Mouse (Mus musculus): Measurements from ENCODE around the gene Wbp1l. TPM values are rescaled to one million over a fixed set of nuclear protein-coding genes. Genes with fewer than 3 reads are reported as not detected.

Gene Wbp1l
- polyA plus RNA-seq, 1 experiment, result 1.9 TPM

DNA sequence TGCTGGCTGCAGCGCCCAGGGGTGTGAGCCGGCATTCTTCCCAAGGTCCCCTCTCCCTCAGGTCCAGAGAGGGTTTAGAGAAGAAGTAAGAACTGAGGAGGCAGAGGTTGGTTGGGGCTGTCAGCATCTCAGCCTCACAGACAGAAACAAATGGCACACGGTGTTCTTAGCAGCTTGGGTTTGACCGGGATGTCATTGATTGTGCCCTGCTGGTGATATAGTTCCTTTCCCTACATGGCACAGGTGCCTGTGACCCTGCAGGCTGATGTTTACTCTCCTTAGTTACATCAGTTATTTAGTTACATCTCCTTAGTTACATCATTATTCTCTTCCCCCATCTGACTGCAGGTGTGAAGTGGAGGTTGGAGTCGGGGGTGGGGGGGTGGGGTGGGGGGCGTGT lies 7.3 kb upstream of the Wbp1l start:
- TF ChIP-seq TAL1 (IDR thresholded peaks at IDR 0.05; ENCODE audit: low read length) (no peak), GATA1 (IDR thresholded peaks at IDR 0.05; ENCODE audit: low read length) (no peak)
- Histone ChIP-seq H3K4me3 (replicated peaks) (no peak overlapping the region), H3K9me3 (ENCODE audit: control insufficient read depth, low read length) (no peaks in the 10 kb centered on the region), H3K36me3 (ENCODE audit: control insufficient read depth) (peaks cover 27% of the 10 kb centered on the region), H3K27me3 (ENCODE audit: control insufficient read depth) (no peaks in the 10 kb centered on the region), H3K4me1 (ENCODE audit: control insufficient read depth) (peaks cover 2% of the 10 kb centered on the region; the same call in 1 of the 2 replicates)

DNA sequence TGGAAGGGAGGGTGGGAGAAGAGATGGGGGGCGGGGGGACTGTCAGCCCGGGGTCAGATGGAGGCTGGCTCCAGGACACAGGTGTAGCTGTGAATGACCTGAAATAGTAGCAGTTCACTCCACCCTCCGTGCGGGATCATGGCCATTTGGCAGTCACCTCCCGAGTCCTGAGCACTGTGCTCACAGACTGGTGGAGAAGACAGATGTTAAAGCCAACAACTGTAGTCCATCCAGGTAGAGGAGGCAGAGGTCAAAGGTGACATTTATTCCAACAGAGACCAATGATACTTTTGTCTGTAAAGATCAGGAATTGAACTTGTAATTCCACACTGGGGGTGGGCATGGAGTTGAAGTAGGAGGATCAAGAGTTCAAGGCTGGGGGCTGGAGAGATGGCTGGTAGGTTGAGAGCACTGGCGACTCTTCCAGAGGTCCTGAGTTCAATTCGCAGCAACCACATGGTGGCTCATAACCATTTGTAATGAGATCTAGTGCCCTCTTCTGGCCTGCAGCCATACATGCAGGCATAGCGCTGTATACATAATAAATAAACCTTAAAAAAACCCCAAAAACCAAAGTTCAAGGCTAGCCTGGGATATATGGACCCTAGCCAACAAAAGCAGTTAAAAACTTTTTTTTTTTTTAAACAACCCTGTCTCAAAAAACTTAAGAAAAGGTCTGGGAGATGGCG lies 6.0 kb upstream of the Wbp1l start:
- H3K27me3 ChIP-seq (ENCODE audit: control insufficient read depth), result no peaks in the 10 kb centered on the region
- H3K4me3 ChIP-seq (replicated peaks), result no peak overlapping the region
- H3K9me3 ChIP-seq (ENCODE audit: control insufficient read depth, low read length), result no peaks in the 10 kb centered on the region
- no peak for TF ChIP-seq TAL1 (IDR thresholded peaks at IDR 0.05; ENCODE audit: low read length)
- peaks cover 6% of the 10 kb centered on the region for H3K4me1 ChIP-seq (ENCODE audit: control insufficient read depth)
- H3K36me3 ChIP-seq (ENCODE audit: control insufficient read depth), result peaks cover 23% of the 10 kb centered on the region

DNA sequence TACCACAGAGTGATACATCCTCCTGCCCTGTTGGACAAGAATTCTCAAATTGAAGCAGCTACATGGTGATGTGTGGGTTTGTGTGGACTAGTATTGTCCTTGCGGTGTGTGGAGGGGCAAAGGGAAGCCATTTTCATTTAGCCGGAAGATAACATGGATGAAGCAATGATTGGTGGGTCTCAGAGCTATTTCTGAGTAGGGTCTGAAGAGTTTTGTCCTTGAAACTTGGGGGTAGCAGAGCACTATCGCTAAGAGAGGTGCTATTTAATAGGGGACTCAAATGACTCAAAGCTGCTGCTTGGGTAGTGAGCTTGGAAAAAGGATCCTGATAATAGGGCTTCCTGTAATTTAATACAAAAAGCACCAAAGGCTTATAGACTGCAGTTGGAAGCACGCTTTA lies 697 bp upstream of the Wbp1l start:
- no peak for TF ChIP-seq TAL1 (IDR thresholded peaks at IDR 0.05; ENCODE audit: low read length)
- no peak for TF ChIP-seq GATA1 (IDR thresholded peaks at IDR 0.05; ENCODE audit: low read length)
- Histone ChIP-seq H3K36me3 (ENCODE audit: control insufficient read depth) (peaks cover 2% of the 10 kb centered on the region), H3K4me1 (ENCODE audit: control insufficient read depth) (peaks cover 38% of the 10 kb centered on the region), H3K4me3 (replicated peaks) (peak overlapping the region; percentile 95), H3K9me3 (ENCODE audit: control insufficient read depth, low read length) (no peaks in the 10 kb centered on the region), H3K27me3 (ENCODE audit: control insufficient read depth) (no peaks in the 10 kb centered on the region)

DNA sequence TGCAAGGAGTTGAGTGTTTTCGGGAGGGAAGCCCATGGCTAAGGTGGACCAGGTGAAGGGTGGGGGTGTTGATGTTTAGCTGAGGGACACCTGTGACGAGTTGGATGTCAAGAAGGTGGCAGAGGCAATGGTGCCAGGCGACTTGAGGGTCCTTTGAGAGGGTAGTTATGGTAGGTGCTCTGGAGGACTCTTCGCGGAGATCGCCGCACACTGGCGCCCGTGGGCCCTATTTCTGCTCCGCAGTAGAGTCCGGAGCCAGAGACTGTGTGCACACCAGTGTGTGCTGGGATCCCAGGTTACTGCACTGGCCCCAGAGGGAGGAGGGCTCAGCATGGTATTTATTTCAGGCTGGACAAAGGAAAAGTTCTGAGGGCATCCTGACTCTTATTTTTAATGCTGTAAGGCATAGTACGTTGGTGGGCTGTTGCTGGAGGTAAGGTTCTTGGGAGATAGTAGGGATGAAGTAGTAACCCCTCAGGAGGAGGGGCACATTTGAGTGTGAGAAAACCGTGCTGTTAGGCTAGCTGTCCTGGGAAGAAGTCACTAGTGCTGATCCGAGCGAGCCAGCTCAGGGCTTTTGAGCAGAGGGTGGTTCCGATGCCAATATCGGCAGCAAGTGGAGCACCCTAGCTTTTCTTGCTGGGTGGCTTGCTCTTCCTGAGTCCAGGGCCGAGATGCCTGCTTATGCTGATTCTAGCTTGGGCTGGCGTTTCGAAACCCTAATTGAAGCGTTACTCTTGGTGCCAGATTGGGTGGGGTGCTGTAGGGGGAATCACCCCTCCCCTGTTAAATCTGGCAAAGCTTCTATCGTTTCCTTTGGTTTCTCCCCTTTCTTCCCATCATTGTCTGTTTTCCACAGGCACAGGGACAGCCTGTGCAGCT lies 732 bp downstream of the Wbp1l start:
- Histone ChIP-seq H3K4me3 (replicated peaks) (peak overlapping the region; percentile 95), H3K9me3 (ENCODE audit: control insufficient read depth, low read length) (no peaks in the 10 kb centered on the region), H3K4me1 (ENCODE audit: control insufficient read depth) (peaks cover 40% of the 10 kb centered on the region), H3K36me3 (ENCODE audit: control insufficient read depth) (peaks cover 9% of the 10 kb centered on the region), H3K27me3 (ENCODE audit: control insufficient read depth) (no peaks in the 10 kb centered on the region)
- TF ChIP-seq GATA1 (IDR thresholded peaks at IDR 0.05; ENCODE audit: low read length) (no peak), TAL1 (IDR thresholded peaks at IDR 0.05; ENCODE audit: low read length) (no peak)

DNA sequence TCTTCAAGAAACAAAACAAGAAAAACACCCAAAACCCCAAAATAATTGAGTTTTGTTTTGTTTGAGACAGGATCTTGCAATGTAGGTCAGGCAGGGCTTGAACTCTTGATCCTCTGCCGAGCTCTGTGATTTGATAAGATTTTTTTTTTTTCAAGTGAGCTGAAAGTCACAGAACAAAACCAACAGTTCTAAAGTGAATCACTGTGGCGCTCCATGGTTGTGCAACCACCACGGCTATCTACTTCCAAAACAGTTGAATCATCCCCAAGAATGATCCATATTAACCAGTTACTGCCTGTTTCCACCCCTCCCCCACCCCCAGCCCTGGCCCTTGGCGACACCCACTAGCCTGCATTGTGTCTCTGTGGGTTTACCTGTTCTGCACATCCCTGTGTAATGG lies 1.5 kb downstream of the Wbp1l start:
- Histone ChIP-seq H3K36me3 (ENCODE audit: control insufficient read depth) (peaks cover 9% of the 10 kb centered on the region), H3K4me1 (ENCODE audit: control insufficient read depth) (peaks cover 40% of the 10 kb centered on the region), H3K27me3 (ENCODE audit: control insufficient read depth) (no peaks in the 10 kb centered on the region), H3K4me3 (replicated peaks) (peak overlapping the region; percentile 95), H3K9me3 (ENCODE audit: control insufficient read depth, low read length) (no peaks in the 10 kb centered on the region)
- TF ChIP-seq TAL1 (IDR thresholded peaks at IDR 0.05; ENCODE audit: low read length) (no peak), GATA1 (IDR thresholded peaks at IDR 0.05; ENCODE audit: low read length) (no peak)

DNA sequence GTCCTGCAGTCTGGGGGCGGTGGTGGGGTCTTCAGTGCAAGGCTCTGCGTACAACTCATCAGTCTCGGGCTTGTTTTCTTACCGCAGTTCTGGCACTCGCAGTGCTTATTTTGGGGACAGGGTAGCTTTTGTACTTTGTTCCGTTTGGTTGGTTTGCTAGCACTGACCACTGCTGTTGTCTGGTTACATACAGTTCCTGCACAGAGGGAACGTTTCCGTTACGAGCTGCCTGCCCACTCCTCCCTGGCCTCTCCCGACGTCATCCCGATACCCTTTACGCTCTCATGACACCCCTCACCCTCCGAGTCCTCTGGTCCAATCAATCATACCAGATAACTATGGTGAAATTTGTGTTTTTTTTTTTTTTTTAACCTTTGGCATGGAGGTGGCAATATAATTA lies 2.6 kb downstream of the Wbp1l start:
- Histone ChIP-seq H3K36me3 (ENCODE audit: control insufficient read depth) (peaks cover 14% of the 10 kb centered on the region), H3K4me1 (ENCODE audit: control insufficient read depth) (peaks cover 40% of the 10 kb centered on the region), H3K27me3 (ENCODE audit: control insufficient read depth) (no peaks in the 10 kb centered on the region), H3K4me3 (replicated peaks) (no peak overlapping the region), H3K9me3 (ENCODE audit: control insufficient read depth, low read length) (no peaks in the 10 kb centered on the region)
- TF ChIP-seq TAL1 (IDR thresholded peaks at IDR 0.05; ENCODE audit: low read length) (no peak), GATA1 (IDR thresholded peaks at IDR 0.05; ENCODE audit: low read length) (no peak)

DNA sequence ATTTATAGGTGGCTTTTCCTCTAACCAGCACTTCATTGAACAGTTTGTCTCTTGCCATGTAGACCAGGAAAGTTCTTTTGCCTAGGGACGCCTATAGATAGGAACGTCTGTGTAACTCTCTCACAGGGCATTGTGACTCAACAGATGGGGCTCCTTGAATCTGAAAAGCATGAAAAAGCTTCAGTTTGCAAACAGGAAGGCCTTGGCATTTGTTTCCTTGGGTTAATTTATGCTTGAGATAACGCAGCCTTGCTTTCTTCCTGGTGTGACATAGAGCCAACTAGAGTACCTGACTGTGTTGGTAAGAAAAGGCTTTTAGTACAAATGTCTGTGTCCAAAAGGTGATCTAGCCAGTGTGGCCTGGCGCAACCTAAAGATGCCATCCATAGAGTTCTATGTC lies 3.5 kb downstream of the Wbp1l start:
- no peaks in the 10 kb centered on the region for H3K27me3 ChIP-seq (ENCODE audit: control insufficient read depth)
- H3K4me3 ChIP-seq (replicated peaks), result no peak overlapping the region
- H3K36me3 ChIP-seq (ENCODE audit: control insufficient read depth), result peaks cover 23% of the 10 kb centered on the region
- peaks cover 42% of the 10 kb centered on the region for H3K4me1 ChIP-seq (ENCODE audit: control insufficient read depth)
- H3K9me3 ChIP-seq (ENCODE audit: control insufficient read depth, low read length), result no peaks in the 10 kb centered on the region
- TF ChIP-seq GATA1 (IDR thresholded peaks at IDR 0.05; ENCODE audit: low read length), result no peak
- no peak for TF ChIP-seq TAL1 (IDR thresholded peaks at IDR 0.05; ENCODE audit: low read length)

DNA sequence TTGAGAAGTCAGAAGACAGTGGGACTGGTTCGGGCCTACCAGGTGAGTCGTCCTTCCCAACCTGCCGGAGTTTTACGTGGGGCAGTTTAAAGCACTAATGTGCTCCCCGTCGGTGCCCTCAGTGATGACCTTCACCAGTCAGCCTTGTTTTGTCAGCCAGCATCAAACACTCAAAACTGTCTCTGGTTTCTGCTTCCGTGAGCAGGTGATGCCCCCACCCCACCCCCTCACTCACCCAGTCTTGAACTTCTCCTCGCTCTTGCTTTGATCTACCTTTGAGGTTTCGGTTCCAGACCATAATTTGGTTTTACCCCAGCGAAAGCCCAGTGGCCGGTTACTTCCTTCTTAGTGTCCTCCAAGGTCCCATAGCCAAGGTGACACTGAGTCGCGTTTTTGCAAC lies 7.8 kb downstream of the Wbp1l start:
- TF ChIP-seq TAL1 (IDR thresholded peaks at IDR 0.05; ENCODE audit: low read length) (no peak), GATA1 (IDR thresholded peaks at IDR 0.05; ENCODE audit: low read length) (no peak)
- H3K9me3 ChIP-seq (ENCODE audit: control insufficient read depth, low read length), result no peaks in the 10 kb centered on the region
- no peak overlapping the region for H3K4me3 ChIP-seq (replicated peaks)
- no peaks in the 10 kb centered on the region for H3K27me3 ChIP-seq (ENCODE audit: control insufficient read depth)
- peaks cover 8% of the 10 kb centered on the region for H3K4me1 ChIP-seq (ENCODE audit: control insufficient read depth)
- H3K36me3 ChIP-seq (ENCODE audit: control insufficient read depth), result peaks cover 48% of the 10 kb centered on the region

DNA sequence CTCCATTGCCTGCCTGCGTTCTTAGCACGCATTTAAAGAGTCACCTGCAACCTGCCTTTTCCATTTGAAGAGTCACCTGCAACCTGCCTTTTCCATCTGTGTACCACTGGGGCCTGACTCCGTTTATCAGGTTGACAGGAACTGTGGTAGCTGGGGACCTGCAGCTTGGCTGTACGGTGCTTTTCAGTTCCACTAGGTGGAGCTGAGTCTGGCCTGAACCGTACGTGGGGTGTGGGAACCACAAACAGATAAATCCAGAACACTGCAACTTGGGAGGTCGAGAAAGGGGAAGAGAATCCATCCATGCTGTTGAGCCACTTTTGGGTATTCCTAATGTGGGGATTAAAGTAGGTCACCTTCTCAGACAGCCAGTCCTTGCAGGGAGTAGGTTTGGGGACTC lies 8.5 kb downstream of the Wbp1l start:
- no peak overlapping the region for H3K4me3 ChIP-seq (replicated peaks)
- TF ChIP-seq GATA1 (IDR thresholded peaks at IDR 0.05; ENCODE audit: low read length) (no peak), TAL1 (IDR thresholded peaks at IDR 0.05; ENCODE audit: low read length) (no peak)
- peaks cover 48% of the 10 kb centered on the region for H3K36me3 ChIP-seq (ENCODE audit: control insufficient read depth)
- no peaks in the 10 kb centered on the region for H3K27me3 ChIP-seq (ENCODE audit: control insufficient read depth)
- H3K9me3 ChIP-seq (ENCODE audit: control insufficient read depth, low read length), result no peaks in the 10 kb centered on the region
- H3K4me1 ChIP-seq (ENCODE audit: control insufficient read depth), result peaks cover 8% of the 10 kb centered on the region
